Mouse (Mus musculus): ENCODE measurements around the gene Cryzl2. TPM values are rescaled to one million over a fixed set of nuclear protein-coding genes. Genes with fewer than 3 reads are reported as not detected.

Gene Cryzl2
- polyA plus RNA-seq, 1 experiment = 9.1 TPM

DNA sequence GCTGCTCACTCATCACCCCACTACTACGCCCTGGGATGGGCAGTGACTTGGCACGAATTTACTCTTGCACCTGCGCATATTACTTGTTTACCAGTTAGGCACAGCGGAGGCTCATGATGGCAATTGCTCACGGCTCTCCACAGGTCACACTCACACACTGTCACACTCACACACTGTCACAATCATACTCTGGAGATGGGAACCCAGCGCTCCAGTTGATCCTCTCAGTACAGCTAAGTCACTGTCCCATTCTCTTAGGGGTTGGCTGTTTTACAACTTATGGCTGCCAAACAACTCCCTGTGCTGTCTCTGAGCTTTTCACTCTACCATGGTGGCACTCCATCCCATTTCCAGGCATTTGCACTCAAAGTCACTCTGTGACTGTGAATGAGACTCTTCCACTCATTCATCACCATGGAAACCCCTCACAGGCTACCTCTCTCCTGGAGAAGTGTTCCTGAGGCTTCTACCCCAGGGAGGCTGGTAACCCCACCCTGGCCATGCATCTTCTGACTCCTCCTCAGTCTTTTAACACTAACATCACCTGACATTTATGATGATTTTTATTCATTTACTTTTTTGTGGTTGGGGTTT, 43.1 kb downstream of the Cryzl2 start:
- 91% methylated on average over 6 of the region's 6 CpGs for WGBS
- TF ChIP-seq CTCF (IDR thresholded peaks at IDR 0.05; ENCODE audit: control insufficient read depth, insufficient read depth, low read length) (no peak), POLR2A (IDR thresholded peaks at IDR 0.05; ENCODE audit: borderline replicate concordance, control insufficient read depth, low read depth, low read length) (no peak)
- no peak overlapping the region for H3K27ac ChIP-seq (ENCODE audit: control insufficient read depth, insufficient read depth, low read depth, low read length, poor library complexity)
- H3K4me3 ChIP-seq (replicated peaks; ENCODE audit: control insufficient read depth, low read depth, low read length) = no peak overlapping the region
- H3K4me1 ChIP-seq (ENCODE audit: control insufficient read depth, insufficient read depth, low read length) = no peaks in the 10 kb centered on the region; the same call in 1 of the 2 replicates

DNA sequence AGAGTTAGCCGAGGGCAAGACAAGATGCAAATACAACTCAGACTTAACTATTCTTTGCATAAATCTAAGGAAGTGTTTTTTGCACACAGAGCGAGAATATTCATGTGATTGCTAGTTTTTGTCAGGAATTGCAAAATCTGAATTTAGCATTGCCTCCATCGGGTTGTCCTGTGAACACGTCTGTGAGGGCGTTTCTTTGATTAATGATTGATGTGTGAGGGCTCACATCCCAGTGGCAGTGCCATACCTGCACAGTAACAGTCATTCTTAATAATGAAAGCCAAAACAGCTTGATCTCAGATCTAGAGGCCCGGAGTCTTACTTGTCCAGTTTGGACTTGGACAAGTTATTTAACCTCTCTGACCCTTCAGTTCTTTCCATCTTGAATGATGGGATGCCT, 44.7 kb downstream of the Cryzl2 start:
- Histone ChIP-seq H3K27ac (ENCODE audit: control insufficient read depth, insufficient read depth, low read depth, low read length, poor library complexity) (no peak overlapping the region), H3K4me3 (replicated peaks; ENCODE audit: control insufficient read depth, low read depth, low read length) (no peak overlapping the region), H3K4me1 (ENCODE audit: control insufficient read depth, insufficient read depth, low read length) (no peaks in the 10 kb centered on the region; the same call in 1 of the 2 replicates)
- 76% methylated on average over 6 of the region's 6 CpGs for WGBS
- TF ChIP-seq POLR2A (IDR thresholded peaks at IDR 0.05; ENCODE audit: borderline replicate concordance, control insufficient read depth, low read depth, low read length) = no peak
- TF ChIP-seq CTCF (IDR thresholded peaks at IDR 0.05; ENCODE audit: control insufficient read depth, insufficient read depth, low read length) = no peak

DNA sequence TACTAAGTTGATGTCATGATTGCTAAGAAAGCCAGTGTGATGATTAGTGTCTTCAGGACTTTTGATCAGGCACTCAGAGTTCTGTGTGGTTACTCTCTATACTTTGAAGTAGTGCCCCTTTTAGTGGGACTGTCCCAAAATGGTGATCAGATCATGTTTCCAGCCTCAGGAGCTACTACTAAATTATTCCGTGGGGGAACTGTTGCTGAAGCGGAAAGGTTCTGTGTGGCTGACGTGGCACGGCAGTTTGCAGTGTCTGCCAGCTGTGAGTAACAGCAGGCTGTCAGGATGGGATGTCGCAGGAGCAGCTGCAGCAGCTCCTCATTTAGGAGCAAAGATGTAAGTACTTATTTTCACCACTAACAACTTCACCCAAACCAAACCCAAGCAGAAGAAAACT, 48.1 kb downstream of the Cryzl2 start, which contains the start of gene Sec16b:
Gene Sec16b, plus strand, starts transcription at position 207 of the 400 bp plus-strand sequence.
- no peak within 1 kb of the TSS for H3K27ac ChIP-seq (ENCODE audit: control insufficient read depth, insufficient read depth, low read depth, low read length, poor library complexity)
- no peak for TF ChIP-seq POLR2A (IDR thresholded peaks at IDR 0.05; ENCODE audit: borderline replicate concordance, control insufficient read depth, low read depth, low read length)
- no peak for TF ChIP-seq CTCF (IDR thresholded peaks at IDR 0.05; ENCODE audit: control insufficient read depth, insufficient read depth, low read length)
- 81% methylated on average over 5 of the region's 5 CpGs for WGBS
- no peaks in the 10 kb centered on the region for H3K4me1 ChIP-seq (ENCODE audit: control insufficient read depth, insufficient read depth, low read length)
- no peak within 1 kb of the TSS for H3K4me3 ChIP-seq (replicated peaks; ENCODE audit: control insufficient read depth, low read depth, low read length)

GRCm38 (mm10) chr1:157506995-157507595, 48.7 kb downstream of the Cryzl2 start:
- H3K4me3 ChIP-seq (replicated peaks; ENCODE audit: control insufficient read depth, low read depth, low read length) = no peak overlapping the region
- WGBS = 69% methylated on average over 4 of the region's 4 CpGs

GRCm38 (mm10) chr1:157507814-157508213, 49.4 kb downstream of the Cryzl2 start:
- TF ChIP-seq CTCF (IDR thresholded peaks at IDR 0.05; ENCODE audit: control insufficient read depth, insufficient read depth, low read length) (no peak), POLR2A (IDR thresholded peaks at IDR 0.05; ENCODE audit: borderline replicate concordance, control insufficient read depth, low read depth, low read length) (no peak)
- 82% methylated on average over 5 of the region's 5 CpGs for WGBS
- no peak overlapping the region for H3K4me3 ChIP-seq (replicated peaks; ENCODE audit: control insufficient read depth, low read depth, low read length)
- no peaks in the 10 kb centered on the region for H3K4me1 ChIP-seq (ENCODE audit: control insufficient read depth, insufficient read depth, low read length)
- no peak overlapping the region for H3K27ac ChIP-seq (ENCODE audit: control insufficient read depth, insufficient read depth, low read depth, low read length, poor library complexity)

More at GRCm38 (mm10) chr1:157506995-157507595, 48.7 kb downstream of the Cryzl2 start:
- Histone ChIP-seq H3K4me1 (ENCODE audit: control insufficient read depth, insufficient read depth, low read length) (no peaks in the 10 kb centered on the region), H3K27ac (ENCODE audit: control insufficient read depth, insufficient read depth, low read depth, low read length, poor library complexity) (no peak overlapping the region)
- no peak for TF ChIP-seq POLR2A (IDR thresholded peaks at IDR 0.05; ENCODE audit: borderline replicate concordance, control insufficient read depth, low read depth, low read length)
- no peak for TF ChIP-seq CTCF (IDR thresholded peaks at IDR 0.05; ENCODE audit: control insufficient read depth, insufficient read depth, low read length)

GRCm38 (mm10) chr1:157512690-157513448, 54.5 kb downstream of the Cryzl2 start:
- Histone ChIP-seq H3K27ac (ENCODE audit: control insufficient read depth, insufficient read depth, low read depth, low read length, poor library complexity) (no peak overlapping the region), H3K4me1 (ENCODE audit: control insufficient read depth, insufficient read depth, low read length) (no peaks in the 10 kb centered on the region), H3K4me3 (replicated peaks; ENCODE audit: control insufficient read depth, low read depth, low read length) (no peak overlapping the region)
- 87% methylated on average over 11 of the region's 11 CpGs for WGBS
- TF ChIP-seq CTCF (IDR thresholded peaks at IDR 0.05; ENCODE audit: control insufficient read depth, insufficient read depth, low read length) (no peak), POLR2A (IDR thresholded peaks at IDR 0.05; ENCODE audit: borderline replicate concordance, control insufficient read depth, low read depth, low read length) (no peak)

DNA sequence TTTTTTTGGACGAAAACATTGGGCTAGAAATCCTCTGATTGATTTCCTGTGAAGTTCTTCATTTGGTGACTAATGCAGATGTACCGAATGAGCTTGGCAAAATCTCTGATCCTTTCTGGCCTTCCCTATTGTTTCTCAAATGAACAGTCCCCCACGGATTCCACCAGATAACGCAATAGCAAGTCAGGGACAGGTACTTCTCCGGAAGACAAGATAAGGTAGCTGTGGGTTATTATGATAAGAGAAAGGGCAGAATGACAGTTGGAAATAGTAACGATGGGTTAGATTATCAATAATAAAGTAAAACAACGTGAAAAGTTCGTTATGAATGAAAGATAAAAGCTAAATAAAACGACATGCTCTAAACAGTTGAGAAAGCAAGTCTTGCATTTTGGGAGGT, 55.2 kb downstream of the Cryzl2 start:
- 67% methylated on average over 9 of the region's 9 CpGs for WGBS
- H3K4me1 ChIP-seq (ENCODE audit: control insufficient read depth, insufficient read depth, low read length) = no peaks in the 10 kb centered on the region
- no peak overlapping the region for H3K4me3 ChIP-seq (replicated peaks; ENCODE audit: control insufficient read depth, low read depth, low read length)
- TF ChIP-seq POLR2A (IDR thresholded peaks at IDR 0.05; ENCODE audit: borderline replicate concordance, control insufficient read depth, low read depth, low read length) (no peak), CTCF (IDR thresholded peaks at IDR 0.05; ENCODE audit: control insufficient read depth, insufficient read depth, low read length) (no peak)
- no peak overlapping the region for H3K27ac ChIP-seq (ENCODE audit: control insufficient read depth, insufficient read depth, low read depth, low read length, poor library complexity)

DNA sequence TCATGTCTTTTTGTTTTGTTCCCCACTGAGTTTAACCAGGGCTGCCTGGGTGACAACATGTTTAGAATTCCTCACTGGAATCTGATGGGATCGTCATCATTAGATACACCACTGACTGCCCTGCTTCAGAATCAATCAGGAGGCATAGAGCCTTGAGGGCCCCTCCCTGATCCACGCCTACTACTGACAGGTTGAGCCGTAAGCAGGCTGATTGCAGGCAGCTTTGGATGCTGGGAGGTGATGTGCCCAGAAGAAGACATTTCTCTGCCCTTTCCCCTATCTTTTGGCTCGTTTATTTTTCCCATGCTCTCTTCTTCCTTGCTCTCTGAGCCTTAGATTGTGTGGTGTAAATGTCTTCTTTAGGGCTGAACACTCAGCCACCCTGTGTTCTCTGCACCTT, 55.9 kb downstream of the Cryzl2 start:
- TF ChIP-seq POLR2A (IDR thresholded peaks at IDR 0.05; ENCODE audit: borderline replicate concordance, control insufficient read depth, low read depth, low read length) (no peak), CTCF (IDR thresholded peaks at IDR 0.05; ENCODE audit: control insufficient read depth, insufficient read depth, low read length) (no peak)
- no peak overlapping the region for H3K4me3 ChIP-seq (replicated peaks; ENCODE audit: control insufficient read depth, low read depth, low read length)
- no peaks in the 10 kb centered on the region for H3K4me1 ChIP-seq (ENCODE audit: control insufficient read depth, insufficient read depth, low read length)
- H3K27ac ChIP-seq (ENCODE audit: control insufficient read depth, insufficient read depth, low read depth, low read length, poor library complexity) = no peak overlapping the region
- WGBS = 73% methylated on average over 4 of the region's 4 CpGs
